Mouse (Mus musculus): ENCODE data around the gene Nol4l.

Nol4l gene

DNA sequence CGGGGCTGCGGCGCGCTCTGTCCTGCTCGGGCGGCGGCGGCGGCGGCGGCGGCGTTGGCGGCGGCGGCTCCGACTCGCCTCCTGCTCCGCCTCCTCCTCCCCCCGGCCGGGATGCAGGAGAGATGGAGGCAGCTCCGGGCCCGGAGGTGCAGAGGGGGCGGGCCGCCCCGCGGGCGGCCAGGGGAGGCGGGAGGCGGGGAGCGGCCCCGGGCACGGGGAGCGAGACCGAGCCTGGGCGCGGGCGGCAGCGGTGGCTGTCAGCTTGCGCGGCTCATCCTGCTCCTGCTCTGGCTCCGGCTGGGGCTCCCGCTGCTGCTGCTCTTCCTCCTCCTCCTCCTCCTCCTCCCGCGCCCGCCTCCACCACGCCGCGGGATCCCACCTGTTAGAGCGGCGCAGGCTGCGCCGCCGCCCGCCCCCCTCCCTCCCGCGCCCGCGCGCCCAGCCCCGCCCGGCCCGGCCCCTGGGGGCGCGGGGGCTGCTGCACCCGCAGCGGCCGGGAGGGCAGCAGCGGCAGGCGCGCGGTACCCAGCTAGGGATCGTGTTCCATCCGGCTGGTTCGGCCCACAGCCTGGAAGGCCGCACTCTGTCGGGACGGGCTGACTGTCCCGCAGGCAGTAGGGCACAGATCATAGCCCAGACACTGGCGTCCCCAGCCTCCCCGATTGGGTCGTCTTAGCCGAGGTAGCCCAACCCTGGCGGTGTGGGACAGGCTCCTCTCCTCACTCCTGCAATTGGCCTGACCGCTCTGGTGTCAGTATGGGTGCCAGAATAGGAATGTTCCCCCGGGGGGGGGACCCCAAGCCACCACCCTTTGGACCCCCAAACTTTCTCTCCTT is at the start of gene Nol4l:
Nol4l (minus strand) TSS at position 41 of the 836 bp plus-strand sequence.
- DNase-seq (ENCODE audit: low read depth, low spot score): no peak

DNA sequence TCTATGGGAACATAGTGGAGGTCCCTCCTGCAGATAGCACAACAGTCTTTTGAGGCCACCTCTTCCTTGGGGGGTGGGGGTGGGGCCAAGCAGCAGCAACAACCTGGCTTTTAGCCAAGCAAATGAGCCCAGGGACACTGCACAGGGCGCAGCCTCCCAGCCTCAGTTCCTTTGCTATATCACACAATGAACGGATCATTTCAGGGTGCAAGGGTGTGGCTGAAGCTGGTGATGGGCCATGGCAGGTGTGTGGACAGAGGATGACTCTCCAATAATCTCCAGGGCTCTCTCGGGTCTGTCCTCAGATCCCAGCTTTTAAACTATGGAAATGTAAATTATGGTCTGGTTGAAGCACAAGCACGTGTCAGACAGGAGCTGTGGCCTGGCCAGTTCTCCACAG is 47.4 kb upstream of the Nol4l start:
- no peak for DNase-seq (ENCODE audit: low read depth, low spot score)

DNA sequence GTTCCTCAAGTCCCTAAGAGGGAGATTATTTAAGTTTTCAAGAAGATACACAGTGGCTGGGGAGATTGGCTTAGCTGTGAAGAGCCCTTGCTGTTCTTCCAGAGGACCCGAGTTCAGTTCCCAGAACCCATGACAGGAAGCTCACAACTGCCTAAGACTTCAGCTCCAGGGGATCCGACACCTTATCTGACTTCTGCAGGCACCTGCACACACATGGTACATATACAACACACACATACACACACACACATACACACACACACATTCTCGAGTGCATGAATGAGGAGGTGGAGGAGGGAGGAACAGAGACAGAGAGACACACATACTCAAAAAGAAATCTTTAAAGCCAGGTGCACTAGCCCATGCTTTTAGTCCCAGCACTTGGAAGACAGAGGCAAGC is 46.4 kb upstream of the Nol4l start:
- DNase-seq (ENCODE audit: low read depth, low spot score): no peak

DNA sequence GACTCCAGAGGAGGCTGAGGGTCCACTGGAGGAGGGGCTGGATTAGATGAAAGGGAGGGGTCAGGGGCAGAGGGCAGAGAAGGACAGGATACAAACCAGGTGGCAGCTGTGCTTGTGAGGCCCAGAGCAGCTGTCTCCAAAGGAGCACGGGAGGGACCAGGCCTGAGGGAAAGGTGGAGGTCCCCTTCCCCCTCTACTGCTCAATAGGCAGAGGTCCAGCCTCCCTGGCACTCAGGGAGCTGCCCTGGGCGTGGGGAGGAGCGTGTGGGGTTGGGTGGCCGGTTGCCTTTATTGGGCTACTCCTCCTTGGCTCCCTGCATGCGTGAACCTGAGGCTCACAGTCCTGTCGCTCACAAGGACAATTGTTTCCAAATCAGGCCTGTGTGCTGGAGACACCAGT is 45.8 kb upstream of the Nol4l start:
- no peak for DNase-seq (ENCODE audit: low read depth, low spot score)

DNA sequence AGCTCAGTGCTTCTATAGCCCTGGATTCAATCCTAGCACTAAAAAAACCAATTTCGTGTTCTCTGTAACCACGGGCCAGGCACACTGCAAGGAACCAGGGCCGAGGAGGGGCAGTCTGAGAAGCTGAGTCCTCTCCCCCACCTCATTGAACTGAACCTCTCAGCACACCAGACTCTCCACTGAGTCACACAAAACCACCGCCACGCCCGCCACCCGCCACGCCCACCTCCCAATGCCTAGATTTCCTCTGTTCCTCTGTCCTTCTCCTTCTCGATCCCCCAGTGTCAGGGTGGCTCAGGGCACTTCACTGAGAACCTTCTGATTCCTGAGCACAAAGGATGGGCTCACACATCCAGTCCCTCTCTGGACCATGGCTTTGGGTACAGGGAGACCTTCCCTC is 43.3 kb upstream of the Nol4l start:
- no peak for DNase-seq (ENCODE audit: low read depth, low spot score)

DNA sequence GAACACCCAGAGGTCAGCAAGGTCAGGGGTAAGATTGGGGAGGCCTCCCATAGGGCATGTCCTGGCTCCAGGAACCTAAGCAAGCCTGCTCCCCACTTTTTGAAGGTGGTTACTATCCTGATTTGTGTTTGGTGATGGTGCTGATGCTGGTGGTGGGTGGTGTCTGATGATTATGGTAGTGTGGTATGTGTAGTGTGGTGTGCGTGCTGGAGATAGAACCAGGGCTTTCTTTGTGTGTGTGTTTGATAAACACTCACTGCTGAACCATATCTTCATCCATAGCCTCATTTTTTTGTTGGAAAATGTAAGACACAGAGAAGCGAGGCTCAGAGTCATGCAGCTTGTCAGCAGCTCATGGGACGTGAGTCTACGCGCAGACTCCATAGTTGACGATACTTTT is 38.8 kb upstream of the Nol4l start:
- no peak for DNase-seq (ENCODE audit: low read depth, low spot score)

DNA sequence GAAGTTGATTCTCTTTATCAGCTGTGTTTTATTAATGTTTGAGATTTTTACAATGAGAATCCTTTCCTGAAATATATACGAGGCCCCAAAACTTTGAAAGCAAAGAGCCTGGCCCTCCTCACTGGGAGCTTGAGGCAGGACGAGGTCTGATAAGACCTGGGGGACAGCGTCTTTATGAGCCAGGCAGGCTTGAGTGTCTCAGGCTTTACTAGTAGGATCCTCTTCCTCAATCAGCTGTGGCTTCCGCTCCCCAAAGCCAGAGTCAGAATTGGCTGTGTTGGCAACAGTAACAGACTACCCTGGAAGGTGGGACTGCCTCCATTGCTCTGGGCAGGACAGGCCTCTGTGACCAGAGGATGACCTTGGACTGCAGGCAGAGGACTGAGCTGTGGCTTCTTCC is 38.2 kb upstream of the Nol4l start:
- DNase-seq (ENCODE audit: low read depth, low spot score): no peak

DNA sequence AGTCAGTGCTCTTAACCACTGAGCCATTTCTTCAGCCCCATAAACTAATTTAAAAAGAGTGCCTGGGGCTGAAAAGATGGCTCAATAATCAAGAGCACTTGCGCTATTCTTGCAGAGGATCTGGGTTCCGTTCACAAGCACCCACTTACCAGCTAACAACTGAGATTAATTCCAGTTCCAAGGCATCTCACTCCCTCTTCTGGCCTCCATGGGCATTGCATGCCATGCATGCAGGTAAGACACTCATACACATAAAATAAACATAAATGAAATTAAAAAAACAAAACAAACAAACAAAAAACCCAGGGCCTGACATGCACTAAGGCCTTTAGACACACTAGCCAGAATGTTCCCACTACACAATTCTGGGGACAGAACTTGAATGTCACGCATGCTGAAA is 34.6 kb upstream of the Nol4l start:
- no peak for DNase-seq (ENCODE audit: low read depth, low spot score)

DNA sequence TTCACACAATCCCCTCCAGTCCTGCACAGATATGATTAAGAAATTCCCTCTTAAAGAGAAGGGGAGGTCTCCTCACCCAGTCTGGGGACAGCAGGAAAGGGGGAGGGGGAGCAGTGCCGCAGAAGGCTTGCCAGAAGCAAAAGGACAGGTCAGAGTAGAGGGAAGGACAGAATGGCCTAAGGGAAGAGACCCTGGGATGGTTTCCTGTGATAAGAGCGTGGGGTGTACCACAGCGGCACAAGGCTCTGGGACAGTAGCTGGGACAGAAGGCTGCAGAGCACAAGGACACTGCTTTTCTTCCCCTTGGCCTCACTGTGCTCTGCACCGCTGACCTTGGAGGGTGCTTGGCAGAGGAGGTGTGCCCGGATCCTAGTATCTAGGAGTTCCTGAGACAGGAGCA is 31.8 kb upstream of the Nol4l start:
- no peak for DNase-seq (ENCODE audit: low read depth, low spot score)

DNA sequence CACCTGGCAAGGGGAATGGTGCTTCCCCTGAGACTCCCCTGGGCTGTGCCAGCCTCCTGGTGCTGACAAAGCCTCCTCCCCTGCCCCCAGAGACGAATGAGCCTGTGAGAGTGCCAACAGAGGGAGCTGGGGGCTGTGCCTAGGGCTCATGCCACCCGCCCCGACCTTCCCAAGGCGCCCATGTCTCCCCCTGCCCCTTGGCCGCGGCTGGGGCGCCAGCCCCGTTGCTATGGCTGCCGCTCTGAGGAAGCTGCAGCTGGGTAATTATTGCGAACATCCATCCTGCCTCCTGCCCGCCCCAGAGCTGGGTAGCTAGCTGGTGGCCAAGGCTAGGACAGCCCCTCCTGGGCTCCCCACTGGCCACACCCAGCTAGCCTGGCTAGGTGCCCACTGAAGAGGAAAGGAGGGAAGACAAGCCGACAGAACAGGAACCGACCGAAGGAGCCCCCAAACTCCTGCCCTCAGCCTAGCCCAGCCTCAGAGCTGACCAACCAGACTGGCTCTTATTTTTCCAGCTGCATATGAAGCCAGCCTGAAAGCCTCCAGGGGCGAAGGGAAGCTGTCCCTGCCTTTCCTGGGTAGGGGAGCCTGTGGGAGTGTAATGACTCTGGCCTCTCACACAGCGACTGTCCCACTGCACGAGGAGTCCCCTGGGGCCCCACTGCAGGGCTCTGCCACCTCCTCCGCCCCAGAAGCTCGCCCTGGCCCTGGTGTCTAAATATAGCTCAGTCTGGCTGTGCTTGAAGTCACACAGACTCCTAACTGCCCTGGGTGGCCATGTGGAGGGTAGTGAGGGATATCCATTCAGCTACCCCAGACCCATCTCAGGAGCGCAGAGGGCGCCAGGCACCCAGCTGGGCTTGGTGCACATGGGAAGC is 31.1 kb upstream of the Nol4l start:
- DNase-seq (ENCODE audit: low read depth, low spot score): no peak

DNA sequence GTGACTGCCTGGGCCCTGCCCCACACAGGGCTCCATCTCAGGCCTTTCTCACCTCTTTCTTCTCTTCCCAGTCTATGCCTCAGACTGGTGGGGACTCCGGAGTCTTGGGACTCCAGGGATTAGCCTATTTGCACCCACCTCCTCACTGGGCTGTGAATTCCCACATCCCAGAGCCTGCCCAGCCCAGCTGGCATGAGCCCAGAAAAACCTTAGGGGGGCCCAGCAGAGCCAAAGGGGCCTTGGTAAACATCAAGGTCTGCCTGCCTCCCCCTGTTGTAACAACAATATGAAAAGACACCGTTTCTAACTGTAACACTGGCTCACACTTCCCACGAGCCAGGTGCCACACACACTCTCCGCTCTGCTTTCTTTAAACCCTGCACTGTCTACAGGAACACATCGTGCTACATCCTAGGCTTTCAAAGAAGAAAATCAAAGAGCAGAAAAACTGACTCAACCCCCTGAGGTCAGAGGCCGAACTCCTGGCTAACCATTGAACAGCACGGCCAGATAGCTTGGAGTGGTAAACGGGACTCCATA is 29.9 kb upstream of the Nol4l start:
- no peak for DNase-seq (ENCODE audit: low read depth, low spot score)

DNA sequence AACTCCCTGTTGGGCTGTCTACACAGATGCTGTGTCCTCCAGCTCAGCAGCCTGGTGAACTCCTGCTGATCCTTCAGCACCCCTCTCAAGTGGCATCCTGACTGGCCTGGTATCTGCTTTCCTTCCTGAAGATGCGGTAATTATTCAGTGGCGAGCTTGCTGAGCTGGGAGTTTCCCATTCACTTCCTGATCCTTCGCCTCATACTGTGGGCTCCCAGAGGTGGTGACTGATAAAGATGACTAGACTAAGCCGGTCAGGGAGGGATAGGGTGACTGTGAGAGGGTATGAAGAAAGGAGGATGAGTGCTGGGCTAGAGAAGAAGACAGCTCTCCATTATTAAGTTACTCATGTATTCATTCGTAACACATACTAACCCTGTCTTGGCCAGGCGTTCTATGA is 28.7 kb upstream of the Nol4l start:
- no peak for DNase-seq (ENCODE audit: low read depth, low spot score)

DNA sequence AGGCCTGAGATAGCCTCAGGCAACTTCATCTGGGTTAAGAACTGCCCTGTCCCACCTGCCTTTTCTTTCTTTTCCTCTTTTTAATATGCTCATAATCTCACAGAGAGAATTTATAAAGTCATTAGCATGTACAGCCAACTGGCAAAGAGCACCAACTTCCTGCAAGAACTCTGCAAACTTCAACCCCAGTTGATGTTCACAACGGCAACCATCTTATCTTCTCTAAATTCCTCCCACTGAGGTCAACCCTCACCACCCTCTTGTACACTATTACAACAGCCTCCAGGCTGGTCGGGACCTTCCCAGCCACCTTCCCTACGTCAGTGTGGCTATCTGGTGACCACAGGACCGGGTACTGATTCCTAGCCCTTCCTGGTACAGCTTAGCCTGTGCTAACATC is 27.5 kb upstream of the Nol4l start:
- DNase-seq (ENCODE audit: low read depth, low spot score): no peak

DNA sequence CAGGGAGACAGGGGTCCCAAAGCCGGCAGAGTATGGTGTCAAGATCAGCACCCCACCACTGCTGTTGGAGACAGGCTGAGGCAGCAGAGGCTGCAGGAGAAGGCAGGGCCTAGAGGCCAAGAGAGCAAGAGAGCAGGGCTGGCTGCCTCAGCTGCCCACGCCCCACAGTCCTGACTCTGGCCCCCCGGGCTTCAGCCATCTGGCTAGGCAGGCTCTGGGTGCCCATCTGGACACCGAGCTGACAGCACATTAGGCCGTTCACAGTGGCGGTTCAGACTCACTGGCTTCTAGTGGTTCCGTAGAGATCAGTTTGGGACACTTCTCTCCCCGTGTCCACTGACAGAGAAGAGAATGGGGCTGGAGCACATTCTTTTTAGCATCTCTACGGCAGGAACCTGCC is 26.4 kb upstream of the Nol4l start:
- DNase-seq (ENCODE audit: low read depth, low spot score): no peak

DNA sequence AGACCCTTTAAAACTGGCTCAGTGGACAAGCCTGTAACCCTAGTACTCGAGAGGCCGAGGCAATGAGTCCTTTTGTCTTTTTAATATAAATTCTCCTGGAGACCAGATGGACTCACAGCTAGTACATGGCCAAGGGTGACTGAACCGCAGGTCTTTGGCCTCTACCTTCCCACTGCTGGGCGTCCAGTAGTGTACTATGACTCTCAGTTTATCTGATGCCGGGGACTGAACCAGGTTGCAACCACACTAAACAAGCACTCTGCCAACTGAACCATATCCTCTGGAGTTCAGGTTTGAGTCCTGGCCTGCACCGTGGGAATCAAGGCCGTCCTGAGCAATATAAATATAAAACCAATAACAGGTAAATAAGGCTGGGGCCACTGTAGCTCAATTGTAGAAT is 24.8 kb upstream of the Nol4l start:
- no peak for DNase-seq (ENCODE audit: low read depth, low spot score)

DNA sequence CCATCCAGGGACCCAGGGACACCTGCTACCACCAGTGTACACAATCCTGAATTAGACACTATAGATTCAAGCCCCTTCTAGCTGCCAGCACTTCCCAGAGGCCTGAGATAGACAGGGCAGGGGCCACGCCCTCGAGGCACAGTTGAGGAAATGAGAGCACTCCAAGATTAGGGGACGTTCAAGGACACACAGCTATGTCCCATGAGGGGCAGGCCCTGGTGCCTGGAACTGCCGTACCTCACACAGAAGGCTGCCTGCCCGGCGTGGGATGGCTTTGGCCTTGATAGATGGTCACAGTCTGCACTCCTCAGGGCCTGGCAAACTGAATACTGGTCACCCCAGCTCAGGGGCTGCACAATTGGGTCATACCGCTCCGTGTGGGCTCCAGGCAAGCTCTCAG is 19.7 kb upstream of the Nol4l start:
- DNase-seq (ENCODE audit: low read depth, low spot score): no peak

DNA sequence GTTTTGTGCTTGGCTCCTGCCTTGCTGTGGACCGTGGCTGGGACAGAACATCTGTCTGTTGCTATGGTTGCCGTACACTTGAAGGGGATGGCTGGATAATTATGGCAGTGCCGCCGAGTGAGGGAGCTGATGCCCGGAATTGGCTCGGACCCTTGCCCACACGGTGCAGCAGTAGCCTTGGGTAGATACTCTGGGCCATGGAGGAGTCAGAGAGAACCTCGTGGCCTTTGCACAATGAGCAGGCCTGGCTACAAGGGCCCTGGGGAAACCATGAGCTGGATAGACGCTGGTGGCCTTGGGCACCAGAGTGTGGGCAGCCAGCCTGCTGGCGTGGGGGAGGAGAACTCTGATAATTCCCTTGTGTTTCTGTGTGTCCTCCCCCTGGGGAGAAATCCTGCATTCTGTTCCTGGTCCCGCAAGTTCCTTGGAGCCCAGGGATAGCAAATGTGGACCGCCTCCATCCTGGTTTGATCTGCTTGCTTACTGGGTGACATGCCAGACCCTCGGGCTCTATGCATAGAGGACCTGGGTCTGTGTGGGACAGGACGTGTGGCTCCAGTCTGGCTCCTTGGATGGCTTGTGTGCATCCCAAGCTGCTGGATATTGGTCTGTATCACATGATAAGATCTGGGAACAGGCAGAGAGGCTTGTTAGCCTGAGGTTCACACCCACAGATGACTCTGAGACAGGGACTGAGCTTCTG is 18.6 kb upstream of the Nol4l start:
- DNase-seq (ENCODE audit: low read depth, low spot score): no peak

DNA sequence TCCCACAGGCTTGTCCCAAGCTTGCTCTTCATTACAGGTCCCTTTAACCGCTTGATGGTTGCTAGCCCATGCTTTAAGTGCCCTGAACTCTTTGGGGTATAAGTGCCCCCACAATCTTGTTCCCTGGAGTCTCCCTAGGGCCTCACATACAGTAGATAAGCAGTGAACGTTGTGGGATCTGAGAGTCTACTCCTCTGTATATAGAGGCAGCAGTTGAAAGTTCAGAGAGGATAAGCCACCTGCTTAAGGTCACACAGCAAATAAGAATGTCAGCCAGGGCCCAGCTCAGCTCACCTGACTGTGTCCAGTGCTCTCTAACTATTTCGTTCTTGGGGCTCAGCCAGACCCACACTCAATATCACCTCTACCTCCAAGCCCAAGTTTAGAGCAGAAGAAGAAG is 17.9 kb upstream of the Nol4l start:
- DNase-seq (ENCODE audit: low read depth, low spot score): no peak

DNA sequence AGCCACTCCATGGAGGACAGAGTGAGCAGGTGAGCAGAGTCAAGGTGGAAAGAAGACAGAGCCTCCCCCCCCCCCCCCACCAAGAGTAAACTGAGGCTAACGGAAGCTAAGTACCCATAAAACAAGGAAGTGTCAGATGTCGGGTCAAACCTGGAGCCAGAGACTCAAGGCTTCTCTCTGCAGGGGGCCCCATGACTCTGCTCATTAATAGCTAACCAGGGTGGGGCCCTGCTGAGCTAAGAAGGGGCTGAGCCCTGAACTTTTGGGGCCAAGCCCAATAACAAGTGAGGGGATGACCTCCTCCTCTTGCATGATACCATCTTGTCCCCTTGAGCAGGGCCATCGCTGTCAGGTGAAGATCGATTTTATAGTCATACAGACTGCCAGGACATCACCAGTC is 17.2 kb upstream of the Nol4l start:
- no peak for DNase-seq (ENCODE audit: low read depth, low spot score)

DNA sequence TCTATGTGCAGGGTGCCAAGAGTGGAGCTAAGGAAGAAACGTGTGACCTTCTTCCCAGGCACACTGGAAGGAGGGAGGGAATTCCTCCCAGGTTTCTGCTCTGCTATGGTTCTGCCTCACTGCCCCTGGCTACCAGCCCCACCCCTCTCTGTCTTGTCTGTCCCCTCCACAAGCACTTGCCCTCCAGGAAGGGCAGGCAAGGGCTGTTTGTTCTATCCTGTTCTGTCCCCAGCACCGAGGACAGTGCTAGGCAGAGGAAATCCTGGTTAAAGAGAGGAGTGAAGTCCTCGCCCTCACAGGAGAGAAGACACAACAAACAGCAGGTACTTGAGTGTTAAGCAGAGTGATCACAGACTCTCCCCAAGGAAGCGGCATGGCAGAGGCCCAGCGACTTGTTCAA is 16.7 kb upstream of the Nol4l start:
- no peak for DNase-seq (ENCODE audit: low read depth, low spot score)

DNA sequence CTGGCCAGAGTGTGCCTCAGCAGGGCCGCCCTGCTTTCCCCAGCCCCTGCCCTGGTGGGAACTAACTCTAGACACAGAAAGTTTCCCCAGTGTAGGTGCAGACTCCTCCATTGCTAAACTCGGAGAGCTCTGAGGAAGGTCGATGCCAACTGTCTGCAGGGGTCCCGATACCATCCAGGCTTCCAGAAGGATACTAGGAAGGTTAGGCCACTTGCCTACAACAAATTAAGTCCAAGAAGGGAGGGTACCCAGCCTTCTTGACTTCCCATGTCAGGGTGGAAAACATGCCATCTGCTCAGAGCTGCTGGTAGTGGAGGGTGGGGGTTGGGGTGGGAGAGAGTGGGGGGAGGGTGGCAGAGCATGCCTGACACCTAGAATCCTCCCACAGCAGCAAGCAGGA is 15.0 kb upstream of the Nol4l start:
- DNase-seq (ENCODE audit: low read depth, low spot score): no peak
